Mouse (Mus musculus): ENCODE data around the gene Zfp36l2.

The Zfp36l2 gene

GRCm38 (mm10) chr17:84175196-84175595 is 12.6 kb downstream of the Zfp36l2 start:
- no peak for DNase-seq

- DNase-seq = no peak
Observed at GRCm38 (mm10) chr17:84167377-84167776, 20.4 kb downstream of the Zfp36l2 start.

GRCm38 (mm10) chr17:84166135-84166860 is 21.4 kb downstream of the Zfp36l2 start:
- no peak for DNase-seq

GRCm38 (mm10) chr17:84165735-84166134 is 22.0 kb downstream of the Zfp36l2 start:
- DNase-seq = no peak

DNA sequence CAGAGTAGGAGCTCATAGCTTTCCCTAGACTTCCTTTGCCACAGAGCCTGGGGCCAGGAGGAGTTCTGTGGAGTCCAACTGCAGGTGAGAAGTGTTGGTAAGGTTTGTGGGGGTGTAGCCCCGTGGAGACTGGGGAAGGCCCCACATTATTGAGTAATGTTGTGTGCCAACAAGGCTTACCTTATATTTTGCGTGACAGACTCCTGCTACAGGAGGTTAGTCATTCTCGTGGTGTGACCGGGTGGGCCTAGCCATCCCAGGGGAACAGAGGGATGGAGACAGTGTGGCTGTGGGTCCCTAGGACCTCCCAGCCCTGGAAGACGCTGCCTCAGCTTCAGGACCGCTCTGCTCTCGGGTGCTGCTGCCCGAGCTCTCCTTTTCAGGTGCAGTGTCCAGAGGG is 23.6 kb downstream of the Zfp36l2 start:
- no peak for DNase-seq

DNA sequence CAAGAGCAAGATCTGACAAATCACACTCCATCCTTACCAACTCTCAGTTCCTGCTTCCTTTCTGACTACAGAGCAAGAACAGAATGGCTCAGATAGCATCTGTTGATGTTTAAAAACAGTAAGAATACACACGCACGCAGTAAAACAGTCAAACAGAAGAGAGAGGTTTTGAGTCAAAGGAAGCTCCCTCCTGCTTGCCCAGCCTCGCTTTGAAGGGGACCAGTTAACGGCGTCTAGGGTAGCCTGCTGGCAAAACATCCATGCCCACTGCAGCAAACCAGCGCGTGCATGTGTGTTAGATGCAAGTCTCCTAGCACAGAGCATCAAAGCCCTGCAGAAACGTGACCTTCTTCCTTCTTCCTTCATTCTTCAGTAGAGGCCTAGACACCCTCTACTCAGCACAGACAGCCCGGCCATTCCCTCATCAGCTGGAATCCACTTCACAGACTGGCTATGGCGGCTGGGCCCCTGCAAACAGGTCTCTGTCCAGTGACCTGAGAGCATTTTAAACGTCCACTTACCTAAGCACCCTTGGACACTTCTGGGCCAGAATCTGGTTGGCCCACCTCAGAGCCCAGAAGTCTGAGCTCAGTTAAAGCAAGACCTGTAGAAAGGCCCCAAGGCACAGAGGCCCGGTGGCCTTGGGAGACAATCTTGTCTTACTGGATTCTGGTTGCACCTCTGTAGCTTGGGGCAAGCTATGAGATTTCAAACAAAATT is 24.5 kb downstream of the Zfp36l2 start:
- DNase-seq = no peak

GRCm38 (mm10) chr17:84162211-84162760 is 25.5 kb downstream of the Zfp36l2 start:
- no peak for DNase-seq

- DNase-seq = no peak
Observed at GRCm38 (mm10) chr17:84161231-84161854, 26.4 kb downstream of the Zfp36l2 start.

DNA sequence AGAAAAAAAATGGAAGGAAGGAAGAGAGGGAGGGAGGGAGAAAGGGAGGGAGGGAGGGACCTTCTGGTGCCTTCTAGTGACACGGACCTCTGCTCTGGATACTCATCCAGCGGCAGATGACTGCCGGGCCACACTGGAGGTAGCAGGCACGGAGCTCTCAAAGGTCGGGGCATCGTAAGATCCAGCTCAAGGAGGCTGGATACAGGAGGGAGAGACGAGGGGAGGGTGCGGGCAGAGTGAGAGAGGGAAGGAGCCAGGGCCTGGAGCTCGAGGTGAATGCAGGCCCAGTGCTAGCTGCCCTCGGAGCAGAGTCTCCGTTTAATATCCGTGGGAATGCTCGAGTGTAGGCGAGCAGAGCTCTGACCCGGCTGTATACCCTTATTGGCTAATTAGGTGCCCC is 28.9 kb downstream of the Zfp36l2 start:
- no peak for DNase-seq

DNA sequence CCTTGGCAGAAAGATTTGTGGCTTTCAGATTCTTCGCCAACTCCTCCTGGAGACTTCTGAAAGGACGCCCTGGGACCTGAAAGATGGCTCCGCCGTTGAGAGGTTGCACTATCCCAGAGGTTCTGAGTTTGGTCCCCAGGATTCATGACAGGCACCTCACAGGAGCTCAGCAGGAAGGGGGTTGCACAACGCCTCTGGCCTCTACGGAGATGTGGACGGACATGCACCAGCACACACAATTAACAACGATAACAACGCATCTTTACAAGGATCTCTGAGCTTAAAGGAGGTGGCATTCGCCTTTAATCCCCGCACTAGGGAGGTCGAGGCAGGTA is 29.3 kb downstream of the Zfp36l2 start:
- no peak for DNase-seq

DNA sequence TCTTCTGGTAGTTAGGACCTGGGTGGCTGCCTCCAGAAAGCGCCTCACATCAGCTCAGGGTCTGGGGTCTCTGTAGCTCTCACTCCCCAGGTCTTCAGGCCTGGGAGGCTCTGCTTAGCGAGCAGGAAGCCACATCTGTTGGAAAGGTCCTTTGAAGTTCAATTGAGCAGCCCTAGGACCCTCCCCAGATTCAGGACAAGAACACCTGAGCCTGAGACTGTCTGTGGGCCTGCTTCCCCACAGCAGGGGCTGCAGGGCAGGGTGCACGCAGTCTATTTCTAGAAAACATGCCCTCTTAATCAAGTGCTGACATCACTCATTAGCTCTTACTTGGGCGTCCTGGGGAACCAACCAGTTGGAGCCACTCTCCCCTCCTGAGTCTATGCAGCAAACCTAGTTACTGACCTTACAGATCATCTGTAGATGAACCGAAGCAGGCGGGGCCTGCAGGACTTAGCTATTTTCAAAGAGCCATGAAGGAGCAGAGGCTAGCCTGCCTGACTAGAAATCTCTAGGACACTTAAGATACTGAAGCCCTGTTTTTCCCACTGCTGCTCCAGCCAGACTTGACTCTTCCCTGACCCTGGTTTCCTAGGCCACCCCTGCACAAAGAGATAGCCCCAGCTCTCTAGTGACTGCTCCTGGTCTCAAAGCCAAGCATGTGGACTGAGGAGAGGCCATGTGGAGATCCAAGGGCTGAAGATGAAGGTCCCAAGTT is 29.8 kb downstream of the Zfp36l2 start:
- peak; percentile 73 for DNase-seq

DNA sequence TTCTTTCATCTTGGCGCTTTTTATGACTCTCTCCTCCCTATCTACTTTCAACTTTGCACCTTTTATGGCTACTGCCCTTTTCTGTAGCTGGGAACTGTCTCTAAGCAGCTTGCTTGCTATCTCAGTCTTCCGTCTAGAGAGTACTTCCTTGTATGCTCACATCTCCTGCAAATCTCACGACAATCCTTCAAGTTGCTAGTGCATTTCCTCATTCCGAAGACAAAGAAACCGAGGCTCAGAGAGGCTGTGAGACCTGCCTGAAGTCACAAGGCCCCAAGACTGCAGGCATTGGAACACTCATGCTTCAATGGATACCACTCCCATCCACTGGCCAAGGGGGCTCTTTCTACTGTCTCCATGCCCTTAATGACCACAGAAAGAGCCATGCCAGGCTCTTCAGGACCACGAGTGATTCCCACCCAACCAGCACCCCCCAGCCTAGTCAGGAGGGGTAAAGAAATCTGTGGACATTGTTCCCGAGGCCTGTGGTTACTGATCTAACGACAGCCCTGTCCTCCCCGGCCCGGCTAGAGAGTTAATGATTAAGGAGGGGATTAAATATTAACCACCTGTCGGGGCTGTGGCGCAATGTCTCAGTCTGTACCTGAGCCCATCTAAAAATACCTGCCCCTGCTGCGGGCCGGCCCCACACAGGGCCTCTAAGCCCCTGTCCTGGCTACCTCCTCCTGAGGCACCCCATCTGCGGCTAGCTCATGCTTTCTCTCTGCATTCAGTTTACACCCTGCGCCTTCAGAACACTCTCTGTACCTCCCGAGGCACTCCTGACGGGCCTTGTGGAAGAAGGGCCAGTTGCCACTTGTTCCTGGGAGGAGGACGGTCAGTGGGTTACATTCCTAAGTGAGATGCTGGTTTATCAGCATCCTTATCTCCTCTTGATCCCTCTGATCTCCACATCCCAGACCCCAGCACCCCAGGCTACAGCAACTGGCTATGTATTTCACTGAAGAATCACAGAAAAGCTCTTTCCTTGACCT is 30.7 kb downstream of the Zfp36l2 start:
- DNase-seq = peak; percentile 97

- DNase-seq = peak; percentile 75
Observed at GRCm38 (mm10) chr17:84156227-84156573, 31.5 kb downstream of the Zfp36l2 start.

DNA sequence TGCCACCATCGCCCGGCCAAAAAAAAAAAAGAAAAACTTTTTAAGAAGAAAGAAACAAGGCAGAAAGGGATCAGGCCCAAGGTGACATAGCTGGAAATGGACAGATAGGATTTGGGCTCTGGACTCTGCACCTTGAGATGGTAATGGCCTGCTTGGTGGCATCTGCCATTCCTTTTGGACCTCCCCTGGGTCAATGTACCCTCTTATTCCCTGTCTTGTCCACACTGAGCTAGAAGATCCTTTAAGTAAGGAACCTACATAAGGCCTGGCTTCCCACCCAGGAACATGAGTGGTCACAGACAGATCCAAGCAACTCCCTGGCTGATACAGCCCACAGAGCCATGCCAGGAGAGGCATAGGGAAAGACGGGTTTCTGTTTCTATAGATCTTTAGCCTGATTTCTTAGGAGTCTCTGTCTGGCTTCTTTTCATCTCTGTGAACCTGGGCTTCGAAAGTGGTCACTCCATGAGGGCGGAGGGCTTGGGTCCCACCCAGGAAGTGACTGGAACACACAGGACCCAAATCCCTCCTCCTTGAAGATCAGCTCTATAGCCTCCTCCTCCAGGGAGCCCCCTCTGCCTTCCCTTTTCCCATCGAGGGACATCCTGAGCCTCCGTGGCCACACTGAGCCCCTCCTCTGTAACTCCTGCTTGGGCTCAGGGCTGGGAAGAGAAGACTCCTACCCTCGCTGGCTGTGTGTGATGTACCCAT is 32.1 kb downstream of the Zfp36l2 start:
- DNase-seq = no peak

DNA sequence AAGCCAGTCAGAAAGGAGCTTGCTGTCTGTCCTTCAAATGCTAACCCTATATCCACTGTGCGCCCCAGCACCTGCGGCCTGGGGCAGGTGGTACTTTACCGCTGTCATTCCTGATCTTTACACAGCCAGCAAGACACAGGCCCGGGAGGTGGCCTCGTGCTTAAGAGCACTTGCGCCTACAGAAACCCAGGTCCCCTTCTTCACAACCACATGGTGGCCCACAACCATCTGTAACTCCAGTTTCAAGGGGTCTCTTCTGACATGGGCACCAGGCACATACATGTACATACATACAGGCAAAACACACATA is 32.8 kb downstream of the Zfp36l2 start:
- no peak for DNase-seq

- DNase-seq = no peak
Observed at GRCm38 (mm10) chr17:84154302-84155028, 33.3 kb downstream of the Zfp36l2 start.

- no peak for DNase-seq
Observed at GRCm38 (mm10) chr17:84152976-84153786, 34.6 kb downstream of the Zfp36l2 start.

DNA sequence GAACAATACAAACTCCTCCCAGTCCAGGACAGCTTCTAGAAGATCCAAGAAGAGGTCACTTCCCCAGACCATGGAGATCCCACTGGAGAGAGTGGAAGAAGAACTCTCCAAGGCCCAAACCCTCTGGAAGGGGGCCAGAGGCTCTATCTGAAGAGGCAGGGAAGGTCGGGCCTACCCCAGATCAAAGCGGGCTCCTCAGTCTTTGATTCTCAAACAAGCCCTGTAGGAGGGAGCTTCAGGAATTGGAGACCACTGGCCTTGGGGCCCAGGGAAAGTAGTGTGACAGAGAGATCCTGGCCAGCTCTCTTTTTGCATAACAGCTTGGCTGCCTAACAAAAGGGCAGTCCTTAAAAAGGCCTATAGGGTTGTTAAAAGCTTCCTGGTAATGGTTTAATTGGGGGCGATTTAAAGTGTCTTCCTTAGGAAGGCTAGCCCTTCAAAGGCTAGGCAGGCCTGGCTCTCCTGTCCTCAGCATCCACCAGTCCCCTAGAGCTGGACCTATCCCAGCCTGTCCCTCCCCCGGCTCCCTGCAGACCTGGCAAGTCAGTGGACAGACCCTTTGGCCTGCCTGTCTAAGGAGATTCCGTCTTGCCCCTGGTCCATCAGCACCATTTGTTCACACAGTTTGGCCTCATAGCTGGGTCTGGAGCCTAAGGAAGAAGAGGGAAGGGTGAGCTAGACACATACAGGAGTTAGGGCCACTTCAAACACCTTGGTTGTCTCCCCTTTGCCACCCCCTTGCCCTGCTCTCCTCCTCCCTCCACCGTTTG is 35.4 kb downstream of the Zfp36l2 start:
- DNase-seq = no peak

DNA sequence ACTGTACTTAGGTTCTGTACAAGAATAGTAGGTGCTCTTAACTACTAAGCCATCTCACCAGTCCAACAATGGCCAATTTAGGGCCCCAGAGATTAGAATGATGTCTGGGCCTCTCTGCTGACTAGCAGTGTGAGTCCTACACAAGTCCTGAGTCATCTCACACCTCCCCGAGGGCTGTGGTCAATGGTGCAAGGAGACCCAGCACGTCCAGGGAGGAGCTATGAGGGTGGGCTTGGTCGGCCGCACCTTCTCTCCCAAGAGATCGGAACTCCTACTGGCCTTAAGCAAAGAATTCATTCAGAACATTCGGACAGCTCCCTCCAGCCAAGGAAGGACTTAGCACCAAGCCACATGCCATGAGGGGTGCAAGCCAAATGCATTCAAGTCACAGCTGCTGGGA is 36.4 kb downstream of the Zfp36l2 start:
- DNase-seq = no peak
